Mouse (Mus musculus): ENCODE data around the gene Ppib.

DNA sequence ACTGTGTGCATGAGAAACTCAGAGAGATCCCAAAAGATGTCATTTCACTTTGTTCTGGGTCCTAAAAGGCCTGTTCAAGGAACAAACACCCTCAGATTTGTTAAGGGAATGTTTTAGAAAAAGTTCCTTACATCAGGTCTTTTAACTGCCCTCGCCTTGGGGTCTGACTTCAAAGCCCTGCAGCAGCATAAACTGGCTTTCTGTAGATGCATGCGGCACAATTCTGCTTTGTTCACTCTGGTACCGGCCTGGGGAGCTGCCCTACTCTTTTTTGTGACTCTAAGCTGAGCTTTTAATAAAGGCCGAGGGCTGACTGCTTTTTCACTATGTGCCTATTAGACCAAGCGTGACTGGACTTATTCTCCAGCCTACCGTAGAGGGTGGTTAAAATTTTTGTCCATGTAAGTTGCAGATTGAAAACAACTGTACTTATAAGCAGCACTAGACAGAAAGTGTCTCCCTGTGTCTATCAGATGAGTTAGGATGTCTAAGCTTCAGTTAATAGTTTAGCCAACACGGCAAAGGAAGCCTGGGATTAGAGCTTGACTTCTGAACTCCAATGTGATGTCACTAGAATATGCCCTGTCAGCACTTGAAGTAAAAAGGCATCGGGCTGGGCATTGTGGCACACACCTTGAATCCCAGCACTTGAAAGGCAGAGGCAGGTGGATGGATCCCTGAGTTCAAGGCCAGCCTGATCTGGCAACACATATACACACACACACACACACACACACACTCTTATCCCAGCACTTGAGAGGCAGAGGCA lies 50.8 kb downstream of the Ppib start:
- TF ChIP-seq CTCF (IDR thresholded peaks at IDR 0.05) (no peak), EP300 (IDR thresholded peaks at IDR 0.05) (no peak)

Data from lung, postnatal 0 days (tissue).